Mouse (Mus musculus): ENCODE measurements around the gene Mindy1.

Gene Mindy1

GRCm38 (mm10) chr3:95267855-95268254 lies 13.3 kb upstream of the Mindy1 start:
- DNase-seq (ENCODE audit: low spot score in 2 of 2): no peak

- no peak for DNase-seq (ENCODE audit: low spot score in 2 of 2)
Observed at GRCm38 (mm10) chr3:95269789-95270188, 11.4 kb upstream of the Mindy1 start.

GRCm38 (mm10) chr3:95270766-95271364 lies 10.3 kb upstream of the Mindy1 start:
- DNase-seq (ENCODE audit: low spot score in 2 of 2): no peak

GRCm38 (mm10) chr3:95273471-95273870 lies 7.7 kb upstream of the Mindy1 start:
- DNase-seq (ENCODE audit: low spot score in 2 of 2): no peak

GRCm38 (mm10) chr3:95274453-95274852 lies 6.7 kb upstream of the Mindy1 start:
- DNase-seq (ENCODE audit: low spot score in 2 of 2): no peak

GRCm38 (mm10) chr3:95275161-95275560 lies 6.0 kb upstream of the Mindy1 start:
- no peak for DNase-seq (ENCODE audit: low spot score in 2 of 2)

- DNase-seq (ENCODE audit: low spot score in 2 of 2): no peak
Observed at GRCm38 (mm10) chr3:95276428-95276934, 4.7 kb upstream of the Mindy1 start.

GRCm38 (mm10) chr3:95277149-95277551 lies 4.0 kb upstream of the Mindy1 start:
- no peak for DNase-seq (ENCODE audit: low spot score in 2 of 2)

GRCm38 (mm10) chr3:95280747-95281146 lies 398 bp upstream of the Mindy1 start:
- no peak for DNase-seq (ENCODE audit: low spot score in 2 of 2)

- peak; percentile 37 to 47 for DNase-seq (ENCODE audit: low spot score in 2 of 2)
Observed at GRCm38 (mm10) chr3:95282381-95282864, 1.3 kb downstream of the Mindy1 start.

- DNase-seq (ENCODE audit: low spot score in 2 of 2): peak; percentile 67 to 73
Observed at GRCm38 (mm10) chr3:95282865-95283588, 1.9 kb downstream of the Mindy1 start.

- DNase-seq (ENCODE audit: low spot score in 2 of 2): no peak
Observed at GRCm38 (mm10) chr3:95283589-95283941, 2.4 kb downstream of the Mindy1 start.

- no peak for DNase-seq (ENCODE audit: low spot score in 2 of 2)
Observed at GRCm38 (mm10) chr3:95284062-95284461, 2.9 kb downstream of the Mindy1 start.

GRCm38 (mm10) chr3:95284501-95285281 lies 3.5 kb downstream of the Mindy1 start:
- no peak for DNase-seq (ENCODE audit: low spot score in 2 of 2)

GRCm38 (mm10) chr3:95285390-95285789 lies 4.2 kb downstream of the Mindy1 start:
- no peak for DNase-seq (ENCODE audit: low spot score in 2 of 2)

- DNase-seq (ENCODE audit: low spot score in 2 of 2): no peak
Observed at GRCm38 (mm10) chr3:95286011-95286410, 4.9 kb downstream of the Mindy1 start.

GRCm38 (mm10) chr3:95286510-95286909 lies 5.4 kb downstream of the Mindy1 start:
- DNase-seq (ENCODE audit: low spot score in 2 of 2): no peak

GRCm38 (mm10) chr3:95287541-95287940 lies 6.4 kb downstream of the Mindy1 start:
- no peak for DNase-seq (ENCODE audit: low spot score in 2 of 2)

- no peak for DNase-seq (ENCODE audit: low spot score in 2 of 2)
Observed at GRCm38 (mm10) chr3:95289419-95289818, 8.3 kb downstream of the Mindy1 start.

GRCm38 (mm10) chr3:95290156-95290555 lies 9.0 kb downstream of the Mindy1 start:
- DNase-seq (ENCODE audit: low spot score in 2 of 2): no peak

- no peak for DNase-seq (ENCODE audit: low spot score in 2 of 2)
Observed at GRCm38 (mm10) chr3:95291041-95291440, 9.9 kb downstream of the Mindy1 start.

- DNase-seq (ENCODE audit: low spot score in 2 of 2): no peak
Observed at GRCm38 (mm10) chr3:95292899-95293298, 11.8 kb downstream of the Mindy1 start.
